Comparison of ENCODE assay signal across 8 mouse cellular contexts in the genomic region with DNA sequence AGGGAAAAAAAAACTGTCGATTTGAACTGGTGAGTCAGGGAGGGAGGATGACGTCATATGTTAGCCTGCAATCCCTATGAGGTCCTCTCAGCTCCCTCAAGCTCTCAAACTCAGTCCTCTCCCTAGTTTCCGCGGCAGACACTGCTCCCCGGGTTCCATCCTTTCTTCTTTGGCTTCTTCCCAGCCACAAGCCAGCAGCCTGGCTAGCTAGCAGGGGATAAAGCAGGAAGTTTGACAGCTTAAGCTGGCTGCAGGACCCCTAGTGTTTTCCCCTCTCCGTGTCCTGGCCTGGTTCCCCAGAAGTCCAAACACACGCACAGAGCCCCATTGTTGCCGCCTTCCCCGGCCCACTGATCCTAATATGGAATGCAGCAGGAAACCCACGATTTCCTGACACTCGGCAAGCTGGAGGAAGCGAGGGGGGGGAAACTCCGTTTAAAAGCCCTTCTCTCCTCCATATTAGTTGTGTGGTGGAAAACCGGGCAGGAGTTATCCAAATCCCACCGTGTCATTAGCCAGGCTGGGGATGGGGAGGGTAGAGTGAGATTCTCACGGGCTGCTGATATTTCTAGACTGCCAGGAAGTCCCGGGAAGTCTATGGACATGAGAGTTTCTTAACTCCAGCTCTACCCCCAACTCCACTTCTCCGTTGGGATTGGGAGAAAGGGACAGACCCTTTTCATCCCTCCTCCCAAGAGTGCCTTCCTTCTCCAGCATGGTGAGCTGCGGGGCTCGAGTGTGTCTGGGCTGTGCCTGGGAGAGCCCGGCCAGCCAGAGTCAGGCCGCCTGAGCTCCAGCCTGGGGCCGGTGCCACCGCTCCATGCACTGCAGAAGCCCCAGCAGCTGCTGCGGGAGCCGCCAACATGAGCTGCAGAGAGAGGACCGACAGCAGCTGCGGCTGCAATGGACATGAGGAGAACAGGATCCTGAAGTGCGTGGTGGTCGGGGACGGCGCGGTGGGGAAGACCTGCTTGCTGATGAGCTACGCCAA. TPM values are rescaled to one million over a fixed set of nuclear protein-coding genes. Genes with fewer than 3 reads are reported as not detected.
DNase-seq lines count a peak whose midpoint lies in the region; ATAC-seq lines count a peak whose summit lies in the region.

A gene (plus strand): TSS at position 362 of the 991 bp plus-strand sequence.

- no peaks in the 10 kb centered on the region for H3K27me3 ChIP-seq in hindbrain, embryonic 12.5 days
- H3K27me3 ChIP-seq in lung, embryonic 15.5 days = no peaks in the 10 kb centered on the region

- under 1% methylated on average over 34 of the region's 34 CpGs for WGBS in hindbrain, embryonic 12.5 days
- WGBS in lung, embryonic 15.5 days = 0% methylated on average over 34 of the region's 34 CpGs

- H3K36me3 ChIP-seq in hindbrain, embryonic 12.5 days = no peaks in the 10 kb centered on the region
- H3K36me3 ChIP-seq in lung, embryonic 15.5 days = no peaks in the 10 kb centered on the region

- peak; percentile 86 for ATAC-seq in hindbrain, embryonic 12.5 days (ENCODE audit: low FRiP score)
- peak; percentile 86 for ATAC-seq in lung, embryonic 15.5 days (ENCODE audit: borderline replicate concordance, extremely low read depth, low FRiP score, low TSS enrichment)

- peak within 1 kb of the TSS; percentile 42 for H3K4me3 ChIP-seq in hindbrain, embryonic 12.5 days
- peak within 1 kb of the TSS; percentile 60 for H3K4me3 ChIP-seq in lung, embryonic 15.5 days

- peak within 1 kb of the TSS; percentile 66 for H3K4me2 ChIP-seq in hindbrain, embryonic 12.5 days (replicated peaks)
- H3K4me2 ChIP-seq in lung, embryonic 15.5 days = peak within 1 kb of the TSS; percentile 89

- H3K9me3 ChIP-seq in hindbrain, embryonic 12.5 days (replicated peaks) = no peaks in the 10 kb centered on the region
- H3K9me3 ChIP-seq in lung, embryonic 15.5 days = no peaks in the 10 kb centered on the region

- peak; percentile 62 for DNase-seq in ZHBTc4 (ENCODE audit: low read depth, low spot score)
- DNase-seq in cerebellum, postnatal 36 days = peak; percentile 44 to 45
- peak; percentile 47 to 61 for DNase-seq in frontal cortex, postnatal 36 days (ENCODE audit: low spot score in 2 of 2)
- peak; percentile 48 for DNase-seq in layer of hippocampus, adult 9-11 months
- peak; percentile 50 for DNase-seq in ovary, postnatal 14 days (ENCODE audit: low spot score)
- DNase-seq in urinary bladder, postnatal 36 days (ENCODE audit: low spot score in 2 of 2) = peak; percentile 54 to 69

- peaks cover 8% of the 10 kb centered on the region for H3K4me1 ChIP-seq in hindbrain, embryonic 12.5 days
- H3K4me1 ChIP-seq in lung, embryonic 15.5 days = peaks cover 22% of the 10 kb centered on the region

- H3K9ac ChIP-seq in hindbrain, embryonic 12.5 days = peak within 1 kb of the TSS; percentile 65
- H3K9ac ChIP-seq in lung, embryonic 15.5 days = peak within 1 kb of the TSS; percentile 74

- peak within 1 kb of the TSS; percentile 77 for H3K27ac ChIP-seq in hindbrain, embryonic 12.5 days
- peak within 1 kb of the TSS; percentile 97 for H3K27ac ChIP-seq in lung, embryonic 15.5 days

RNA-seq across cellular contexts. Expression of the gene that starts here (rescaled TPM):
- 44.0 and 47.3 TPM in 2 replicates for polyA plus RNA-seq in hindbrain, embryonic 12.5 days (2016; fragmentation: Nextera tagmentation; extraction: Ambion mirVana)
- 64.0 and 69.3 TPM in 2 replicates for polyA plus RNA-seq in lung, embryonic 15.5 days (2015; fragmentation: Nextera tagmentation; extraction: Ambion mirVana)

Comparison
In these comparisons a context has a peak if more than half of its experiments do, and no peak if none do; other contexts are left out.
1. Peak in every context shown above with its lines: DNase-seq, ATAC-seq, H3K4me3 ChIP-seq and H3K27ac ChIP-seq.